ENCODE assay signal across 11 mouse cellular contexts in genomic region chr11:75551321-75551720, GRCm38 (mm10). TPM values are rescaled to one million over a fixed set of nuclear protein-coding genes. Genes with fewer than 3 reads are reported as not detected.
DNase-seq lines count a peak whose midpoint lies in the region; TF ChIP-seq lines count a peak whose summit lies in the region.
"Had no signal": no experiment of that assay in that cellular context is flagged by ENCODE, and none has a peak within 500 bp of the region (broad histone marks: within the 10 kb centered on the region; RNA-seq: fewer than 3 reads in every experiment).

No protein-coding gene starts in this region.

- H3K79me2 ChIP-seq in macrophage (ENCODE audit: inconsistent target) = peaks cover 92% of the 10 kb centered on the region

- peak; percentile 27 to 38 for DNase-seq in cerebellum, adult 18-20 months
- DNase-seq in cerebellum, postnatal 4 days (ENCODE audit: low spot score in 2 of 2) = no peak
- no peak for DNase-seq in layer of hippocampus, adult 2 months (ENCODE audit: low spot score in 2 of 2)
- DNase-seq in layer of hippocampus, adult 8-10 months (ENCODE audit: low spot score in 2 of 2) = no peak
- peak; percentile 55 for DNase-seq in kidney, adult 18-20 months
- no peak for DNase-seq in yolk sac, embryonic 10.5 days (ENCODE audit: low spot score)
- DNase-seq in embryo, embryonic 10 days (ENCODE audit: low spot score) = no peak

- peak overlapping the region; percentile 83 for H3K27ac ChIP-seq in layer of hippocampus, adult 2 months
- H3K27ac ChIP-seq in macrophage = peak overlapping the region; percentile 97
- H3K27ac ChIP-seq: liver, embryonic 15.5 days had no signal

- H3K36me3 ChIP-seq in macrophage (ENCODE audit: inconsistent target) = peaks cover 62% of the 10 kb centered on the region
- H3K36me3 ChIP-seq: liver, embryonic 15.5 days had no signal

- 98% methylated on average over 5 of the region's 5 CpGs for WGBS in macrophage (ENCODE audit: missing documents)

- H3K4me3 ChIP-seq in layer of hippocampus, adult 2 months = no peak overlapping the region
- no peak overlapping the region for H3K4me3 ChIP-seq in macrophage (ENCODE audit: inconsistent target)
- H3K4me3 ChIP-seq: erythroblast, embryonic 14.5 days; liver, embryonic 15.5 days had no signal

- TF ChIP-seq CTCF in layer of hippocampus, adult 2 months (conservative IDR thresholded peaks at IDR 0.05) = no peak

RNA-seq across cellular contexts. Expression of gene Slc43a2, which starts 19.8 kb away (rescaled TPM):
- 10 to 100 TPM; 43.0 to 53.4 TPM for total RNA-seq in layer of hippocampus, adult 2 months (2021)
- 10 to 100 TPM; 42.6 to 55.5 (median 52.7) TPM for total RNA-seq in layer of hippocampus, adult 8-10 months (2022)
- total RNA-seq in macrophage (2018; cell fraction: chromatin; rRNA removed) = 1,000 to 10,000 TPM in 1 of 26 experiments, 100 to 1,000 TPM in 23, 10 to 100 TPM in 2; 27.0 to 1,006 (median 669) TPM
- 100 to 1,000 TPM; 216 to 691 (median 376) TPM for total RNA-seq in macrophage (2018; cell fraction: cytosol; rRNA removed)
- total RNA-seq in macrophage (2018; cell fraction: nucleus; rRNA removed) = 1,000 to 10,000 TPM in 2 of 26 experiments, 100 to 1,000 TPM in 24; 102 to 1,167 (median 672) TPM
- polyA plus RNA-seq in macrophage (2018) = 250 to 450 TPM (median 359 TPM) in 3 replicates

RNA-seq across cellular contexts. Expression of gene Pitpna, which starts 36.6 kb away (rescaled TPM):
- total RNA-seq in layer of hippocampus, adult 2 months (2021) = 100 to 1,000 TPM; 269 to 283 TPM
- total RNA-seq in layer of hippocampus, adult 8-10 months (2022) = 100 to 1,000 TPM; 264 to 282 (median 275) TPM
- 100 to 1,000 TPM in 25 of 26 experiments, 10 to 100 TPM in 1; 81.1 to 352 (median 282) TPM for total RNA-seq in macrophage (2018; cell fraction: chromatin; rRNA removed)
- 100 to 1,000 TPM; 242 to 357 (median 310) TPM for total RNA-seq in macrophage (2018; cell fraction: cytosol; rRNA removed)
- total RNA-seq in macrophage (2018; cell fraction: nucleus; rRNA removed) = 100 to 1,000 TPM in 25 of 26 experiments, 10 to 100 TPM in 1; 98.7 to 332 (median 234) TPM
- polyA plus RNA-seq in macrophage (2018) = 282 to 582 TPM (median 340 TPM) in 3 replicates

RNA-seq across cellular contexts. Expression of gene Scarf1, which starts 38.0 kb away (rescaled TPM):
- 1 to 10 TPM; 1.3 TPM for total RNA-seq in layer of hippocampus, adult 2 months (2021)
- total RNA-seq in layer of hippocampus, adult 8-10 months (2022) = 1 to 10 TPM; 1.1 to 1.6 (median 1.4) TPM
- total RNA-seq in macrophage (2018; cell fraction: chromatin; rRNA removed) = 10 to 100 TPM; 12.1 to 48.5 (median 29.0) TPM
- 10 to 100 TPM in 24 of 26 experiments, 1 to 10 TPM in 2; 8.5 to 34.5 (median 14.6) TPM for total RNA-seq in macrophage (2018; cell fraction: cytosol; rRNA removed)
- 10 to 100 TPM; 17.7 to 87.3 (median 37.1) TPM for total RNA-seq in macrophage (2018; cell fraction: nucleus; rRNA removed)
- 8.6 to 19.0 TPM (median 16.2 TPM) in 3 replicates for polyA plus RNA-seq in macrophage (2018)
- total RNA-seq: monocyte, adult 5-6 weeks had no signal

RNA-seq across cellular contexts. Expression of gene Rilp, which starts 41.4 kb away (rescaled TPM):
- 1 to 10 TPM; 1.6 to 1.7 TPM for total RNA-seq in layer of hippocampus, adult 2 months (2021)
- total RNA-seq in layer of hippocampus, adult 8-10 months (2022) = 1 to 10 TPM; 1.1 to 2.3 (median 1.6) TPM
- 10 to 100 TPM in 15 of 26 experiments, 1 to 10 TPM in 11; 3.7 to 22.4 (median 10.8) TPM for total RNA-seq in macrophage (2018; cell fraction: chromatin; rRNA removed)
- 1 to 10 TPM; 4.2 to 7.6 (median 6.1) TPM for total RNA-seq in macrophage (2018; cell fraction: cytosol; rRNA removed)
- total RNA-seq in macrophage (2018; cell fraction: nucleus; rRNA removed) = 10 to 100 TPM in 9 of 26 experiments, 1 to 10 TPM in 17; 3.4 to 18.3 (median 7.3) TPM
- polyA plus RNA-seq in macrophage (2018) = 6.6 to 7.4 TPM (median 7.1 TPM) in 3 replicates

Comparison
In these comparisons a context has a peak if more than half of its experiments do, and no peak if none do; other contexts are left out.
1. DNase-seq: peak in cerebellum, adult 18-20 months (2 of 2) and kidney, adult 18-20 months (single experiment); none in cerebellum, postnatal 4 days (0 of 2), layer of hippocampus, adult 2 months (0 of 2), layer of hippocampus, adult 8-10 months (0 of 2), yolk sac, embryonic 10.5 days (single experiment) and embryo, embryonic 10 days (single experiment).